Mouse (Mus musculus) kidney, postnatal 36 days (tissue): ENCODE measurements at regions not wholly inside any gene's neighbourhood (a gene's known extent, or its start where the extent isn't known, plus 50 kb on each side); places are given as distances from the start of the nearest gene placed in this dataset.

ENCODE experiments used
- DNase-seq, 2 experiments: peaks; one replicate each; pipeline ENCODE4 v3.0.0; 2021 to 2022; ENCODE audit warnings: mixed read lengths in 2 of 2

GRCm38 (mm10) chr6:140167182-140167581, 125.9 kb upstream of the Plcz1 start:
- DNase-seq: no peak

GRCm38 (mm10) chr6:140162729-140163128, 121.5 kb upstream of the Plcz1 start:
- DNase-seq: no peak

GRCm38 (mm10) chr6:140161482-140161881, 120.2 kb upstream of the Plcz1 start:
- no peak for DNase-seq

DNA sequence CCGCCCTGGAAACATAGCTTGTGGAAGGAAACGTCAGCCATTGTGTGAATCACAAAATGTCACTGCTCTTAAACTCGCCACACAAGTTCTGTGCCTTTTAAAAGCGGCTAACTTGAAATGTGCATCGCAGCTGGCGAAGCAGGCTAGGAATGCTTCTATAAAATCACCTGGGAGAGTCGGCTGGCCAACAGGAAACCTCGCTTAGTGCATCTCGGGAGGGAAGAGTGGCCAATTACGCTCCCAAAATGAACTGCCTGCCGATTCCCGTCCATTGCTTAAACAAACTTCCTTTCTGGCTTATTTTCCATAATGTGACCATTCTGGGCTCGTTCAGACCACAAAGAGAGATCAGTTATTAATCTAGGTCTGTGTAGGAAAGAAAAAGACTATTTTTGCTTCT, 119.7 kb upstream of the Plcz1 start:
- DNase-seq: no peak

DNA sequence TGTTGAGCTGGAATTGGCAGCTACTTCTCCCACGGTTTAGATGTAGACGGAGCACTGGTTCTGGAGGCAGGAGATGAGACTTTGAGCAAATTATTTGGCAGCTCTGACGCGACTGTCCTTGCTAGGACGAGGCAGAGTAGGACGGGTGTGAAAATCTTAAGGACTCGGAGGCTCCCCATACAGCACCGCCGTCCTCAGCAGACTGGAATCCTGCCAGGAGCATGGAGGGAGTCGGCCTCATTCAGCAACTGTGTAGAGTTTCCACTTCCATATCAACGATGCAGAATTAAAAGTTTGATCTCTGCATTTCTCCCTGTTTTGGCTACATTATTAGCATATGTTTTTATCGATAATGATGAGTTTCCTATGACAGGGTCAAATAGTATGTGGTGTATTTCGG, 117.7 kb upstream of the Plcz1 start:
- DNase-seq: no peak

DNA sequence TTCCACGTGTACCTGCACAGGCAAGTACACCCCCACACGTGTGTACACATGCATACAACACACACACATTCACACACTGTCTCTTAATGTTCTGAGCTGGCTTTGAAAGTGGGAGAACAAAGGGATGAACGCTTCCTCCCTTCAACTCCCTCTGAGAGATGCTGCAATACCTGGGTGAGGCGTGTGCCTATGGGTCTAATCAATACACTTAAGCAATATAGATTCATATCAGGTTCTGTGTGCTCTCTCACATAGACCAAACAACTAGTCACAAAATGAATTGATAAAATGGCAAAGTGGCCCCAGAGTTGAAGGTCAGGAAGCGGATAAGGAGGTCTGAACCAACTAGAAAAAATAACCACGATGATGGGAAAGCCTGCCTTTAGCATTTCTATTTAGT, 116.1 kb upstream of the Plcz1 start:
- no peak for DNase-seq

DNA sequence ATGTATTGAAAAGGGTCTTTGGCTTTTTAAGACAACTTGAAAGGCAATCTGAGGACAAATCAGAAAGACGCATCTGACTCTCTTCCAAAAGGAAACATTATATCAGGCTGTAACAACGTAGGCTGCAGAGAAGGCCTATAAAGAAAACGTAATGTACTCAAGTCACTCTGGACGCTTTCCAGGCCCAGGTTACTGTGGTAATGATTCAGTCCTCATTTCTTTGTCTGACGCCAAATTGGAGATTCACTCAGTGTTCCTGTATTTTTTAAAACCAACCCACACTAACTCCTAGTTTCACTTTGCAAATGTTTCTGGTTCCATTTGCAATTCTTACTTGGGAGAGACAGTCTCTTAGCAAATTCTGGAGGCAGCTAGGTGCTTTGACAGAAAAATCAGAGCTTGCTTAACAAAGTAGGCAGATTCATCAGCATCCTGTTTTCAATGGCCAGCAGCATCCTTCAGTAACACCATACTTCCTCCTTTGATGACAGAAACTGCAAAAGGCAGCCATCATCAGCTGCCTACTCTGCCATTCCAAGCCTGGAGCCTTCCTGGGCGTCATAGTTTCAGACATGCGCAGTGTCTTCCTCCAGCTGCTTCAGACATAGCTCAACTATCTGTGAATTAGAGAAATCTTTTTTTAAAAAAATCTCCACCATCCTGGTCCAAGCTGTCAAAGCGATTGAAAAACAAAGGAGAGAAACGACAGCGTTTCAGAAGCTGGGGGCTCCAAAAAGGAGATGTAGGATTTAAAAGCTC, 111.3 kb upstream of the Plcz1 start:
- DNase-seq: peak in 1 of 2 experiments; percentile 7

- peak; percentile 30 to 62 for DNase-seq
Observed at GRCm38 (mm10) chr6:140148628-140149245, 107.5 kb upstream of the Plcz1 start.

DNA sequence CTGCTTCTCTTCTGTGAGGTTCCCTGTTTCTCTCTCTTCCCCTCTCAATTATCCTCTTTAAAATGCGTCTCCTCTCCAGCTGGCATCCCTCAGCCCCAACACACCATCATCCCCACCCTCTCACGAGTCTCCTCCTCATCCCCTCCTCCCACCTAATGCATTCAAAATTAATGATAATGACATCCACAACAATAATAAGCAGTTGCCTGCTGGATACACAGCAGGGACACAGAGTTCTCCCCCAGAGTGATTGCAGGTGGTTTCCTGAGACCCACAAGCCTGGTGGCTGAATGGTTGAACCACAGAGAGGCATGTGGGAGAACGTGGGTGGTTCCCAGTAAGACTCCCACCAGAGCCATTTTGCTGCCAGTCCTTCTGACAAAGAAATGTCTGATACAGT, 106.9 kb upstream of the Plcz1 start:
- DNase-seq: no peak

- peak; percentile 49 to 52 for DNase-seq
Observed at GRCm38 (mm10) chr6:140147711-140148110, 106.5 kb upstream of the Plcz1 start.

DNA sequence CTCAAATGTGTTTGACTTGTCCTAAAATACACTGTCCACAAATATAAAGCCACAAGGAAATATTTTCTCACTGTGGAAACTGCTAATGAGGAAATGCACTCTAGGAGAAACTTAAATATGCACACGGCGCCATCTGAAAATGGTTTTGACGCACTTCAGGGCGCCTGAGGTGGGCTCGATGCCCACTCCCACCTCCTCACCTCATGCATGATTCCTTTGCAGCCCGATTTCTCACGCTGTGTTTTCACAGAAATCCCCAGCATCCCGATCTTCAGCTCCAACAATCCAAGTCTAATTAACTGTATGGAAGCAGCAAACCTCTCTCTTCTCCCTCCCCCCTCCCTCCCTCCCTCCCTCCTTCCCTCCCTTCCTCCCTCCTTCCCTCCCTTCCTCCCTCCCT, 92.5 kb upstream of the Plcz1 start:
- DNase-seq: no peak

DNA sequence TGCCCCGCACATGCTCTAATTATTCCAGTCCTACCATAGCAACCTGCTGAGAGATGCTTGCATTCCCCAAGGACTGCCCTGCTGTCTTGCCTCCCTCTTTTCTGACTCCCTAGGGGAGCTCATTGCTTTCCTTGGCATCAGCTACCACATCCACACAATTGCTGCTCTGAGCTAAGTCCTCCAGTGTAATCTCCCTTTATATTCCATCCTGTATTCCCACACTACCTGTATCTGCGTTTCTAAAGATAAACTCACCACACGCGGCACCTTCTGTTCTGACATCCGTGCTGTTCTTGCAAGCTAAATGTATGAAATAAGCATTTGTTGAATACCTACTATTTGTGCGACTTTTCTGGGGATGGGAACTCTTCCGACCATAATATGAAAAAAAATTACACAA, 85.4 kb upstream of the Plcz1 start:
- no peak for DNase-seq

DNA sequence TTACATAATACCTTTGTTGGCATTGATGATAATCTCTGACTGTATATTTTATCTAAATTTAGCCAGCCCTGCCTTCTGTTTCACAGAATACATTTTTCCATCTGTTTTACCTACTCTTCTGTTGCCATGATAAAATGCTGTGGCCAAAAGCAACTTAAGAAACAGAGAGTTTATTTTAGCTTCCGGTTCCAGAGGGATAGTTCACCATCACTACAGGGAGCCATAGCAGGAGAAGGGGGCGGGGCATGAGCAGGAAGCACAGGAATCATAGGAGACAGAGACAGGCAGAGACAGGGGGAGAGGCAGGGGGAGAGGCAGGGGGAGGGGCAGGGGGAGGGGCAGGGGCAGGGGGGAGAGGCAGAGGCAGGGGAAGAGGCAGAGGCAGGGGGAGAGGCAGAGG, 72.8 kb upstream of the Plcz1 start:
- DNase-seq: no peak

- DNase-seq: no peak
Observed at GRCm38 (mm10) chr6:140112054-140112453, 70.8 kb upstream of the Plcz1 start.

DNA sequence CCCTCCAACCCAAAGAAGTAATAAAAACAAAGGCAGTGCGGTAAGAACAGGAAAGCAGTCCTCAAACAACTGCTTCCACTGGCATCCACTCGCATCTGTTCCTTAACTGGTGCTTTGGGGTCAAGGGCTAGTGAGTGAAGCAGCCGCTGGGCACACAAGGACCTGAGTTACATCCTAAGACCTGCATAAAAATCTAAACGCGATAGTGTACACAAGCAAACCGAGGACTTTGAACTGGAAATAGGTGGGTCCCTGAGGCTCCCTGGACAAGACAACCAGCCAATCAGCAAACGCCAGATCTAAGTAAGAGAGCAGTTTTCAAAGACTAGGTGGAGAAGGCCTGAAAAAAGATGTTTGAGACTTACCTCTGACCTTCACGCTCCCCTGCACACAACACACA, 66.8 kb upstream of the Plcz1 start:
- no peak for DNase-seq

GRCm38 (mm10) chr6:140107628-140108027, 66.4 kb upstream of the Plcz1 start:
- no peak for DNase-seq

DNA sequence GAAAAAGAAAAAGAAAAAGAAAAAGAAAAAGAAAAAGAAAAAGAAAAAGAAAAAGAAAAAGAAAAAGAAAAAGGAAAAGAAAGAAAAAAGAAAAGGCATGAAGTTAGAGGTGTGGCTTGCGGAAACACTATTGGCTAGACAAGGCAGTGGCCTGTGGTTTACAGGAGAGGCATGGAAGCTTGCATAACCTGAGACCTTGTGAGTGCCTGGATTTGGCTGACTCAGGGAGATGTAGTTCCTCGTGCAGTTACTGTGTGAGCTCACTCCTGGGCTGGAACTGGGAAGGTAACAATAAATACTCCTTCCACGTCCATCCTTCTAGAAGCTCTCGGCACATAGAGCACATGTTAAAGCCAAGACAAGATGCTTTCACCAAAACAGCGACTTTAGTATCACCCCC, 64.9 kb upstream of the Plcz1 start:
- DNase-seq: no peak

GRCm38 (mm10) chr6:140102043-140102442, 60.8 kb upstream of the Plcz1 start:
- no peak for DNase-seq

DNA sequence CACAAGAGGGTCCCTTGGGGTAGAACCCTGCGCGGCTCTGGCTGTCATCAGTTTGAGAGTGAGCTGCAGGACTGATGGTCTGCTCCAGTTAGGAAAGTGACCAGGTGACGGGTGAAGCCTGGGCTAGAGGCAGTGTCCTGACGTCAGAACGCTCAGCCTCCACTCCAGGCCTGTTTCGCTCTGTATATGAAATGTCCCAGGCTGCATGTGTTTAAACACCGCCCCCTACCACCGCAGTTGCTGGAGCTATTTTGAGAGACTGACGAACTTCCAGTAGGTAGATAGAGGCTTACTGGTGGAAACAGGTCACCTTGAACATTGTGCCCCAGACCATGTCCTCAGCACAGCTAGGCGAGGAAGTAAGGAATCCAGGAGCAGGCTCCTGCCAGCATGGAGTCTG, 54.2 kb upstream of the Plcz1 start:
- DNase-seq: no peak
